Mouse (Mus musculus) midbrain, embryonic 13.5 days (tissue): ENCODE measurements around the gene Abcb8. TPM values are rescaled to one million over a fixed set of nuclear protein-coding genes. Genes with fewer than 3 reads are reported as not detected.

Experiments used
- ATAC-seq: fragments of 200-750 bp; cut with Nextera tagmentation; 2 replicates; pipeline ENCODE4 v1.8.0; 2017; ENCODE audit warnings: mild to moderate bottlenecking, moderate TSS enrichment, moderate library complexity
- H3K27ac ChIP-seq: fragments of 300-500 bp; sonication (generic); 2 replicates; pipeline ENCODE4 v1.5.1; 2015; ENCODE audit warnings: inconsistent platforms, mild to moderate bottlenecking, moderate library complexity
- H3K27me3 ChIP-seq: fragments of 300-500 bp; sonication (generic); 2 replicates; pipeline ENCODE4 v1.6.1; 2015; ENCODE audit warnings: mild to moderate bottlenecking, inconsistent platforms
- H3K36me3 ChIP-seq: fragments of 300-500 bp; sonication (generic); 2 replicates; pipeline ENCODE4 v1.6.1; 2015; ENCODE audit warnings: mild to moderate bottlenecking, inconsistent platforms
- H3K4me1 ChIP-seq: fragments of 300-500 bp; sonication (generic); replicated peaks from 2 replicates; pipeline ENCODE4 v1.6.1; 2015; ENCODE audit warnings: inconsistent platforms
- H3K4me2 ChIP-seq: fragments of 300-500 bp; sonication (generic); replicated peaks from 2 replicates; pipeline ENCODE4 v1.6.1; 2015; ENCODE audit warnings: moderate library complexity, mild to moderate bottlenecking, inconsistent platforms
- H3K4me3 ChIP-seq: fragments of 300-500 bp; sonication (generic); replicated peaks from 2 replicates; pipeline ENCODE4 v1.5.1; 2015; ENCODE audit warnings: mild to moderate bottlenecking, inconsistent platforms
- H3K9ac ChIP-seq: fragments of 300-500 bp; sonication (generic); replicated peaks from 2 replicates; pipeline ENCODE4 v1.6.1; 2015; ENCODE audit warnings: mild to moderate bottlenecking, inconsistent platforms
- H3K9me3 ChIP-seq: fragments of 300-500 bp; sonication (generic); 2 replicates; pipeline ENCODE4 v1.6.1; 2016; ENCODE audit warnings: mild to moderate bottlenecking, inconsistent platforms
- WGBS: fragments of 180-500 bp; shearing (Covaris S2); methylation state at CpG from one replicate; pipeline ENCODE4 v1.1.7; 2015; 5-methylcytosine and 5-hydroxymethylcytosine counted together
- polyA plus RNA-seq: library from polyadenylated mRNA; unstranded; fragments of >200 nt; fragmentation: Nextera tagmentation; extraction: Ambion mirVana; gene quantifications from 2 replicates; pipeline ENCODE4 v1.2.1, GENCODE M21; 2015

The Abcb8 gene
- polyA plus RNA-seq, 1 experiment from 2014 or later = 51.5 TPM

GRCm38 (mm10) chr5:24442029-24442428, 48.6 kb downstream of the Abcb8 start:
- peaks cover 56% of the 10 kb centered on the region for H3K36me3 ChIP-seq
- no peaks in the 10 kb centered on the region for H3K27me3 ChIP-seq
- ATAC-seq = no peak

GRCm38 (mm10) chr5:24443204-24443603, 49.7 kb downstream of the Abcb8 start:
- Histone ChIP-seq H3K27me3 (no peaks in the 10 kb centered on the region), H3K36me3 (peaks cover 56% of the 10 kb centered on the region)
- ATAC-seq = no peak

More at GRCm38 (mm10) chr5:24442029-24442428, 48.6 kb downstream of the Abcb8 start:
- peaks cover 25% of the 10 kb centered on the region for H3K4me1 ChIP-seq
- H3K4me3 ChIP-seq = no peak overlapping the region
- H3K4me2 ChIP-seq = no peak overlapping the region
- 90% methylated on average over 9 of the region's 9 CpGs for WGBS
- no peak overlapping the region for H3K9ac ChIP-seq
- H3K9me3 ChIP-seq = no peaks in the 10 kb centered on the region
- H3K27ac ChIP-seq = no peak overlapping the region

GRCm38 (mm10) chr5:24443927-24444326, 50.5 kb downstream of the Abcb8 start:
- Histone ChIP-seq H3K9me3 (no peaks in the 10 kb centered on the region), H3K27ac (no peak overlapping the region), H3K9ac (peak overlapping the region; percentile 98), H3K4me2 (peak overlapping the region; percentile 95), H3K4me1 (peaks cover 37% of the 10 kb centered on the region), H3K27me3 (peaks cover 6% of the 10 kb centered on the region; the same call in 1 of the 2 replicates), H3K36me3 (peaks cover 50% of the 10 kb centered on the region), H3K4me3 (peak overlapping the region; percentile 94)
- no peak for ATAC-seq
- 89% methylated on average over 12 of the region's 12 CpGs for WGBS

More at GRCm38 (mm10) chr5:24443204-24443603, 49.7 kb downstream of the Abcb8 start:
- Histone ChIP-seq H3K4me1 (peaks cover 37% of the 10 kb centered on the region), H3K27ac (no peak overlapping the region), H3K9ac (no peak overlapping the region; the same call in 1 of the 2 replicates), H3K9me3 (no peaks in the 10 kb centered on the region), H3K4me2 (no peak overlapping the region), H3K4me3 (no peak overlapping the region)
- WGBS = 95% methylated on average over 7 of the region's 7 CpGs

- ATAC-seq = peak; percentile 84
- H3K4me1 ChIP-seq = peaks cover 37% of the 10 kb centered on the region
- WGBS = under 1% methylated on average over 60 of the region's 60 CpGs
- H3K9ac ChIP-seq = peak within 1 kb of the TSS; percentile 98
- H3K27ac ChIP-seq = peak within 1 kb of the TSS; percentile 91
- H3K4me2 ChIP-seq = peak within 1 kb of the TSS; percentile 95
- H3K36me3 ChIP-seq = peaks cover 40% of the 10 kb centered on the region
- peak within 1 kb of the TSS; percentile 94 for H3K4me3 ChIP-seq
- no peaks in the 10 kb centered on the region for H3K9me3 ChIP-seq
- peaks cover 10% of the 10 kb centered on the region; the same call in 1 of the 2 replicates for H3K27me3 ChIP-seq
Measured at GRCm38 (mm10) chr5:24444746-24445427, 51.4 kb downstream of the Abcb8 start, which contains the start of gene Fastk. TSS of gene Fastk (minus strand) at chr5:24445287.

- peak; percentile 5 for ATAC-seq
- Histone ChIP-seq H3K9ac (peak overlapping the region; percentile 98), H3K4me2 (peak overlapping the region; percentile 95), H3K4me3 (peak overlapping the region; percentile 94), H3K27ac (peak overlapping the region; percentile 91), H3K4me1 (peaks cover 37% of the 10 kb centered on the region), H3K9me3 (no peaks in the 10 kb centered on the region), H3K27me3 (peaks cover 10% of the 10 kb centered on the region; the same call in 1 of the 2 replicates), H3K36me3 (peaks cover 33% of the 10 kb centered on the region)
- WGBS = 59% methylated on average over 20 of the region's 20 CpGs
Measured at GRCm38 (mm10) chr5:24445428-24446080, 52.1 kb downstream of the Abcb8 start.

GRCm38 (mm10) chr5:24446630-24447029, 53.2 kb downstream of the Abcb8 start:
- WGBS = 90% methylated on average over 7 of the region's 7 CpGs
- no peak for ATAC-seq
- 0 out of 2 replicates have a peak overlapping the region, but pooled peaks have one; percentile 72 for H3K4me3 ChIP-seq

GRCm38 (mm10) chr5:24447624-24448298, 54.3 kb downstream of the Abcb8 start, which contains the start of gene Tmub1:
TSS of gene Tmub1 (minus strand) at chr5:24447854.
- Histone ChIP-seq H3K27me3 (peaks cover 10% of the 10 kb centered on the region; the same call in 1 of the 2 replicates), H3K9ac (peak within 1 kb of the TSS; percentile 80), H3K36me3 (peaks cover 11% of the 10 kb centered on the region), H3K4me1 (peaks cover 44% of the 10 kb centered on the region), H3K4me2 (peak within 1 kb of the TSS; percentile 90), H3K4me3 (peak within 1 kb of the TSS; percentile 72), H3K27ac (peak within 1 kb of the TSS; percentile 72), H3K9me3 (no peaks in the 10 kb centered on the region)
- ATAC-seq = peak; percentile 62
- WGBS = 3% methylated on average over 33 of the region's 34 CpGs

More at GRCm38 (mm10) chr5:24446630-24447029, 53.2 kb downstream of the Abcb8 start:
- Histone ChIP-seq H3K9ac (no peak overlapping the region), H3K4me2 (peak overlapping the region; percentile 90), H3K36me3 (peaks cover 23% of the 10 kb centered on the region), H3K9me3 (no peaks in the 10 kb centered on the region), H3K27me3 (peaks cover 10% of the 10 kb centered on the region; the same call in 1 of the 2 replicates), H3K27ac (no peak overlapping the region), H3K4me1 (peaks cover 44% of the 10 kb centered on the region)

- Histone ChIP-seq H3K27me3 (peaks cover 10% of the 10 kb centered on the region; the same call in 1 of the 2 replicates), H3K4me1 (peaks cover 60% of the 10 kb centered on the region), H3K9ac (peak overlapping the region; percentile 97), H3K4me3 (peak overlapping the region; percentile 92), H3K36me3 (0 out of 2 replicates have a peak, but pooled peaks cover 3% of the 10 kb centered on the region), H3K4me2 (peak overlapping the region; percentile 100), H3K9me3 (no peaks in the 10 kb centered on the region), H3K27ac (peak overlapping the region; percentile 95)
- peak; percentile 71 for ATAC-seq
- WGBS = 2% methylated on average over 46 of the region's 66 CpGs
Measured at GRCm38 (mm10) chr5:24451264-24452029, 58.0 kb downstream of the Abcb8 start.

- ATAC-seq = peak; percentile 4
- H3K4me3 ChIP-seq = peak within 1 kb of the TSS; percentile 92
- H3K9ac ChIP-seq = peak within 1 kb of the TSS; percentile 97
- H3K36me3 ChIP-seq = 0 out of 2 replicates have a peak, but pooled peaks cover 5% of the 10 kb centered on the region
- no peaks in the 10 kb centered on the region for H3K9me3 ChIP-seq
- H3K4me2 ChIP-seq = peak within 1 kb of the TSS; percentile 100
- peak within 1 kb of the TSS; percentile 95 for H3K27ac ChIP-seq
- H3K4me1 ChIP-seq = peaks cover 58% of the 10 kb centered on the region
- peaks cover 10% of the 10 kb centered on the region; the same call in 1 of the 2 replicates for H3K27me3 ChIP-seq
- WGBS = 0% methylated on average over 75 of the region's 85 CpGs
Measured at GRCm38 (mm10) chr5:24452030-24452690, 58.7 kb downstream of the Abcb8 start, which contains the start of gene Agap3. TSS of gene Agap3 (plus strand) at chr5:24452177.

GRCm38 (mm10) chr5:24452691-24453233, 59.3 kb downstream of the Abcb8 start:
- peaks cover 10% of the 10 kb centered on the region; the same call in 1 of the 2 replicates for H3K27me3 ChIP-seq
- no peaks in the 10 kb centered on the region for H3K9me3 ChIP-seq
- H3K9ac ChIP-seq = peak overlapping the region; percentile 97
- peak overlapping the region; percentile 95 for H3K27ac ChIP-seq
- H3K36me3 ChIP-seq = peaks cover 9% of the 10 kb centered on the region
- H3K4me3 ChIP-seq = peak overlapping the region; percentile 92
- WGBS = under 1% methylated on average over 29 of the region's 29 CpGs
- peak overlapping the region; percentile 100 for H3K4me2 ChIP-seq
- ATAC-seq = peak; percentile 38
- H3K4me1 ChIP-seq = peaks cover 53% of the 10 kb centered on the region
